In genomic region chr19:34846005-34846404, GRCm38 (mm10) we compare ENCODE assay signal across 15 mouse cellular contexts. TPM values are rescaled to one million over a fixed set of nuclear protein-coding genes. Genes with fewer than 3 reads are reported as not detected.
DNase-seq lines count a peak whose midpoint lies in the region; ATAC-seq and TF ChIP-seq lines count a peak whose summit lies in the region.
"Had no signal": no experiment of that assay in that cellular context is flagged by ENCODE, and none has a peak within 500 bp of the region (broad histone marks: within the 10 kb centered on the region; RNA-seq: fewer than 3 reads in every experiment).

No protein-coding gene starts in this region.

- no peaks in the 10 kb centered on the region for H3K27me3 ChIP-seq in heart, embryonic 16.5 days (ENCODE audit: control insufficient read depth, insufficient read depth, low read length)
- no peaks in the 10 kb centered on the region for H3K27me3 ChIP-seq in liver, postnatal 0 days (ENCODE audit: insufficient read depth, low read length)
- H3K27me3 ChIP-seq: embryonic facial prominence, embryonic 13.5 days had no signal

- H3K4me2 ChIP-seq in heart, embryonic 16.5 days (ENCODE audit: low read depth, low read length): peak overlapping the region; percentile 5
- H3K4me2 ChIP-seq in liver, postnatal 0 days (ENCODE audit: low read depth, low read length): peak overlapping the region; percentile 60

- no peak overlapping the region for H3K9ac ChIP-seq in heart, embryonic 16.5 days (ENCODE audit: low read length)
- no peak overlapping the region for H3K9ac ChIP-seq in liver, postnatal 0 days (replicated peaks)
- H3K9ac ChIP-seq: embryonic facial prominence, embryonic 13.5 days had no signal

- no peak overlapping the region for H3K4me3 ChIP-seq in heart, embryonic 16.5 days (ENCODE audit: low read length)
- H3K4me3 ChIP-seq in liver, postnatal 0 days (ENCODE audit: low read depth, low read length): peak overlapping the region; percentile 31; the same call in 1 of the 2 replicates
- H3K4me3 ChIP-seq: embryonic facial prominence, embryonic 13.5 days; heart, adult 2 months; left cerebral cortex, adult 2 months had no signal

- no peak overlapping the region for H3K27ac ChIP-seq in heart, embryonic 16.5 days (ENCODE audit: low read length)
- H3K27ac ChIP-seq in liver, postnatal 0 days (ENCODE audit: low read depth): peak overlapping the region; percentile 74
- H3K27ac ChIP-seq: embryonic facial prominence, embryonic 13.5 days; heart, adult 2 months; hindbrain, postnatal 0 days; left cerebral cortex, adult 2 months had no signal

- WGBS in heart, embryonic 16.5 days: 68% methylated on average over 7 of the region's 7 CpGs
- 32% methylated on average over 7 of the region's 7 CpGs for WGBS in liver, postnatal 0 days (ENCODE audit: insufficient replicate concordance)

- H3K36me3 ChIP-seq in heart, embryonic 16.5 days (ENCODE audit: control insufficient read depth, insufficient read depth): no peaks in the 10 kb centered on the region
- no peaks in the 10 kb centered on the region for H3K36me3 ChIP-seq in liver, postnatal 0 days (replicated peaks; ENCODE audit: insufficient read depth, low read length)
- H3K36me3 ChIP-seq: embryonic facial prominence, embryonic 13.5 days had no signal

- H3K4me1 ChIP-seq in heart, embryonic 16.5 days (ENCODE audit: control insufficient read depth, insufficient read depth, low read length): peaks cover 42% of the 10 kb centered on the region
- H3K4me1 ChIP-seq in liver, postnatal 0 days (ENCODE audit: insufficient read depth): peaks cover 32% of the 10 kb centered on the region

- ATAC-seq in heart, embryonic 16.5 days (replicated peaks; ENCODE audit: extremely low read depth, insufficient read depth, low FRiP score): no peak
- ATAC-seq in liver, postnatal 0 days: peak; percentile 76
- ATAC-seq: hindbrain, postnatal 0 days had no signal

- no peak for DNase-seq in heart, postnatal 4 days
- peak; percentile 9 for DNase-seq in thymus, postnatal 14 days
- no peak for DNase-seq in thymus, adult 18-20 months
- peak; percentile 46 for DNase-seq in liver, postnatal 0 days
- no peak for DNase-seq in left cerebral cortex, adult 8-10 months (ENCODE audit: low spot score in 2 of 2)
- DNase-seq in kidney, adult 18-20 months: no peak
- DNase-seq in adrenal gland, postnatal 10 days: no peak
- DNase-seq: cerebellum, adult 9-10 months; kidney, postnatal 4 days; lung, postnatal 14 days had no signal

- H3K9me3 ChIP-seq in heart, embryonic 16.5 days (replicated peaks; ENCODE audit: control insufficient read depth, low read length): no peaks in the 10 kb centered on the region
- no peaks in the 10 kb centered on the region for H3K9me3 ChIP-seq in liver, postnatal 0 days (ENCODE audit: low read length)
- H3K9me3 ChIP-seq: embryonic facial prominence, embryonic 13.5 days had no signal

- TF ChIP-seq CTCF in liver, postnatal 0 days (IDR thresholded peaks at IDR 0.05; ENCODE audit: low read depth): no peak

- TF ChIP-seq EP300 in liver, postnatal 0 days (IDR thresholded peaks at IDR 0.05; ENCODE audit: low read depth): 0 out of 2 replicates have a peak, but pooled peaks have one; percentile 51

RNA-seq across cellular contexts. Expression of gene Pank1, which starts 33.2 kb away (rescaled TPM):
- polyA plus RNA-seq in heart, embryonic 16.5 days (2015; fragmentation: Nextera tagmentation; extraction: Ambion mirVana): 12.9 and 14.8 TPM in 2 replicates
- total RNA-seq in heart, postnatal 4 days (2021): 10 to 100 TPM; 27.3 to 29.0 TPM
- polyA plus RNA-seq in liver, postnatal 0 days (2015; fragmentation: Nextera tagmentation; extraction: Ambion mirVana): 44.5 and 48.4 TPM in 2 replicates
- total RNA-seq in left cerebral cortex, adult 8-10 months (2022): 10 to 100 TPM; 19.4 to 21.2 (median 20.4) TPM
- 100 to 1,000 TPM in 1 of 2 experiments, 10 to 100 TPM in 1; 95.0 to 135 TPM for total RNA-seq in adrenal gland, postnatal 10 days (2021)

Comparison
In these comparisons a context has a peak if more than half of its experiments do, and no peak if none do; other contexts are left out.
1. DNase-seq: peak in thymus, postnatal 14 days (single experiment) and liver, postnatal 0 days (single experiment); none in heart, postnatal 4 days (single experiment), thymus, adult 18-20 months (0 of 2), left cerebral cortex, adult 8-10 months (0 of 2), kidney, adult 18-20 months (single experiment) and adrenal gland, postnatal 10 days (single experiment).